Mouse (Mus musculus) lung, embryonic 15.5 days (tissue): Measurements from ENCODE around the gene Olfr288. TPM values are rescaled to one million over a fixed set of nuclear protein-coding genes. Genes with fewer than 3 reads are reported as not detected.

Experiments
- ATAC-seq: fragments of 200-750 bp; cut with Nextera tagmentation; 2 replicates; pipeline ENCODE4 v1.8.0; 2017; ENCODE audit warnings: moderate number of reproducible peaks, borderline replicate concordance; ENCODE audit not compliant: low FRiP score, low TSS enrichment; ENCODE audit errors: extremely low read depth
- H3K27ac ChIP-seq: fragments of 300-500 bp; sonication (generic); 2 replicates; pipeline ENCODE4 v1.5.1; 2015; ENCODE audit warnings: moderate library complexity, mild to moderate bottlenecking, inconsistent platforms
- H3K27me3 ChIP-seq: fragments of 300-500 bp; sonication (generic); 2 replicates; pipeline ENCODE4 v1.6.1; 2015; ENCODE audit warnings: inconsistent platforms
- H3K36me3 ChIP-seq: fragments of 300-500 bp; sonication (generic); 2 replicates; pipeline ENCODE4 v1.6.1; 2015; ENCODE audit warnings: inconsistent platforms
- H3K4me1 ChIP-seq: fragments of 300-500 bp; sonication (generic); 2 replicates; pipeline ENCODE4 v1.6.1; 2015; ENCODE audit warnings: inconsistent platforms
- H3K4me2 ChIP-seq: fragments of 300-500 bp; sonication (generic); 2 replicates; pipeline ENCODE4 v1.6.1; 2015; ENCODE audit warnings: inconsistent platforms, mild to moderate bottlenecking, moderate library complexity
- H3K4me3 ChIP-seq: fragments of 300-500 bp; sonication (generic); 2 replicates; pipeline ENCODE4 v1.5.1; 2015; ENCODE audit warnings: mild to moderate bottlenecking, inconsistent platforms
- H3K9ac ChIP-seq: fragments of 300-500 bp; sonication (generic); 2 replicates; pipeline ENCODE4 v1.6.1; 2015; ENCODE audit warnings: inconsistent platforms
- H3K9me3 ChIP-seq: fragments of 300-500 bp; sonication (generic); 2 replicates; pipeline ENCODE4 v1.6.1; 2016; ENCODE audit warnings: inconsistent platforms
- WGBS: fragments of 180-500 bp; shearing (Covaris S2); methylation state at CpG from one replicate; pipeline ENCODE4 v1.1.7; 2015; 5-methylcytosine and 5-hydroxymethylcytosine counted together
- polyA plus RNA-seq: library from polyadenylated mRNA; unstranded; fragments of >200 nt; fragmentation: Nextera tagmentation; extraction: Ambion mirVana; gene quantifications from 2 replicates; pipeline ENCODE4 v1.2.1, GENCODE M21; 2015

The Olfr288 gene
- polyA plus RNA-seq, 1 experiment from 2014 or later = not detected

DNA sequence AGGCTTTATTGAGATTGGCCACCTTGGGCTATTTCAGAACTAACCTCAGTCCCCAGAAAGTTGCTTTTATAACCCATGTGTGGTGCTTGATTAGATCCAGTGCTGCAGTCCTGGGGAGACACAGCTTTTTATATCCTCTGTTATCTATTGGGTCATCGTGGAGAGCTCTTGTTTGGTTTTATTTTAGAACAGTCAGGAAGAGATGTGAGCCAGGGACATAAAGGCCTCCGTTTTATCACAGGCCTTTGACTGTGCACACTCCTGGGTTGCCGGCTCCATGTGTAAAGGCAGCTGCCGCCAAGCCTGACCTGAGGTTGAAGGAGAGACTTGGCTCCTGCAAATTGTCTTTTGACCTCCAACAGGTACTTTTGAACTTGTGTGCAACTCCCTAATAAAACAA, 32.8 kb downstream of the Olfr288 start:
- Histone ChIP-seq H3K27me3 (peaks cover 29% of the 10 kb centered on the region), H3K4me2 (no peak overlapping the region), H3K4me3 (no peak overlapping the region), H3K4me1 (peaks cover 4% of the 10 kb centered on the region), H3K36me3 (no peaks in the 10 kb centered on the region), H3K27ac (no peak overlapping the region), H3K9me3 (no peaks in the 10 kb centered on the region), H3K9ac (no peak overlapping the region)
- no peak for ATAC-seq
- 59% methylated on average over 4 of the region's 4 CpGs for WGBS

- Histone ChIP-seq H3K9me3 (no peaks in the 10 kb centered on the region), H3K9ac (no peak overlapping the region), H3K27ac (no peak overlapping the region), H3K27me3 (peaks cover 16% of the 10 kb centered on the region), H3K36me3 (no peaks in the 10 kb centered on the region), H3K4me1 (no peaks in the 10 kb centered on the region), H3K4me2 (no peak overlapping the region), H3K4me3 (no peak overlapping the region)
- WGBS = 63% methylated on average over 19 of the region's 19 CpGs
- no peak for ATAC-seq
Observed at GRCm38 (mm10) chr15:98161026-98161805, 34.1 kb downstream of the Olfr288 start.

GRCm38 (mm10) chr15:98157253-98157652, 38.1 kb downstream of the Olfr288 start:
- Histone ChIP-seq H3K4me2 (no peak overlapping the region), H3K4me1 (no peaks in the 10 kb centered on the region), H3K27me3 (no peaks in the 10 kb centered on the region), H3K27ac (no peak overlapping the region), H3K9ac (no peak overlapping the region), H3K36me3 (no peaks in the 10 kb centered on the region), H3K9me3 (no peaks in the 10 kb centered on the region), H3K4me3 (no peak overlapping the region)
- ATAC-seq = no peak
- WGBS = 39% methylated on average over 1 of the region's 1 CpGs

GRCm38 (mm10) chr15:98155944-98156343, 39.4 kb downstream of the Olfr288 start:
- WGBS = 55% methylated on average over 4 of the region's 4 CpGs
- no peak for ATAC-seq
- Histone ChIP-seq H3K4me2 (no peak overlapping the region), H3K4me1 (no peaks in the 10 kb centered on the region), H3K9ac (no peak overlapping the region), H3K27me3 (no peaks in the 10 kb centered on the region), H3K9me3 (no peaks in the 10 kb centered on the region), H3K36me3 (no peaks in the 10 kb centered on the region), H3K27ac (no peak overlapping the region), H3K4me3 (no peak overlapping the region)

DNA sequence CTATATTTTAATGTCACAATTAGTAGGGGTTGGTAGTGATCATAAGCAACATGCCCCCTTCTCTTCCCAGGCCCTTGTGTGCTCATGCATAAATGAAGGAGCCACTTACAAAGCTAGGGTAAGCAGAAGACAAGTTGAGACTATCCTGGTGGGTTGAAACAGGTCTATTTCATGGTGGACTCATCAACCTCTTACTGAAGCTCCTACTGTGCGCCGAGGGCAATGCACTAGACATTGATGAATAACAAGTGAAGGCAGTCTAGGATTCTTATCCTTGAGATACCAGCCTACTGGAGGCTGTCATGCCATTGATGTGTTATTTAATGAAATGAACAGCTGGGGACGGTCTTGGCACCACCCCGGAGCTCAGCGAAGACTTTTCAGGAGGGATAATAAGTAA, 40.1 kb downstream of the Olfr288 start:
- WGBS = 80% methylated on average over 5 of the region's 5 CpGs

GRCm38 (mm10) chr15:98154631-98155030, 40.7 kb downstream of the Olfr288 start:
- no peak for ATAC-seq
- H3K27ac ChIP-seq = no peak overlapping the region
- no peaks in the 10 kb centered on the region for H3K27me3 ChIP-seq
- H3K36me3 ChIP-seq = no peaks in the 10 kb centered on the region
- H3K9ac ChIP-seq = no peak overlapping the region
- H3K4me2 ChIP-seq = no peak overlapping the region
- H3K4me3 ChIP-seq = no peak overlapping the region
- 72% methylated on average over 3 of the region's 3 CpGs for WGBS
- H3K9me3 ChIP-seq = no peaks in the 10 kb centered on the region
- H3K4me1 ChIP-seq = no peaks in the 10 kb centered on the region

More for the DNA sequence above, 40.1 kb downstream of the Olfr288 start:
- ATAC-seq = no peak
- no peaks in the 10 kb centered on the region for H3K27me3 ChIP-seq
- H3K36me3 ChIP-seq = no peaks in the 10 kb centered on the region
- H3K4me2 ChIP-seq = no peak overlapping the region
- H3K9me3 ChIP-seq = no peaks in the 10 kb centered on the region
- H3K9ac ChIP-seq = no peak overlapping the region
- no peaks in the 10 kb centered on the region for H3K4me1 ChIP-seq
- H3K27ac ChIP-seq = no peak overlapping the region
- no peak overlapping the region for H3K4me3 ChIP-seq

- Histone ChIP-seq H3K4me2 (no peak overlapping the region), H3K9ac (no peak overlapping the region), H3K36me3 (no peaks in the 10 kb centered on the region), H3K27me3 (no peaks in the 10 kb centered on the region), H3K9me3 (no peaks in the 10 kb centered on the region), H3K4me3 (no peak overlapping the region), H3K27ac (no peak overlapping the region), H3K4me1 (0 out of 2 replicates have a peak, but pooled peaks cover 2% of the 10 kb centered on the region)
- 57% methylated on average over 4 of the region's 4 CpGs for WGBS
- ATAC-seq = no peak
Observed at GRCm38 (mm10) chr15:98154146-98154545, 41.2 kb downstream of the Olfr288 start.

DNA sequence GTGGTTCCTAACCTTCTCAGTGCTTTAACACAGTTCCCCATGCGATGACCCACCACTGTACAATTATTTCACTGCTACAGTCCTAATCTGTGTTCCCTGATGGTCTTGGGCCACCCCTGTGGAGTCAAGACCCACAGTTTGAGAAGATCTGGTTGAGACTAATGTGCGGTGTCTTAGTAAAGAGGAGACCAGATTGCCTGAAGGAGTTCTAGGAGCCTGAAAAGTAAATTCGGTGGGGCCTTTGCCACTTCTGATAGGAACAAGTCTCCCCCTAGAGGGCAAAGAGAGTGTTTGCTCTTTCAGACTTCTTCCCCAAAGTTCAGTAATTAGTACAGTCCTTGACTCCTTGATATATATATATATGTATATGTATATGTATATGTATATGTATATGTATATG, 41.7 kb downstream of the Olfr288 start:
- no peaks in the 10 kb centered on the region for H3K9me3 ChIP-seq
- H3K4me3 ChIP-seq = no peak overlapping the region
- H3K27me3 ChIP-seq = no peaks in the 10 kb centered on the region
- peak; percentile 35; the same call in 1 of the 2 replicates for ATAC-seq
- 0 out of 2 replicates have a peak, but pooled peaks cover 3% of the 10 kb centered on the region for H3K4me1 ChIP-seq
- 35% methylated on average over 3 of the region's 3 CpGs for WGBS
- no peak overlapping the region for H3K9ac ChIP-seq
- no peaks in the 10 kb centered on the region for H3K36me3 ChIP-seq
- H3K4me2 ChIP-seq = no peak overlapping the region
- no peak overlapping the region for H3K27ac ChIP-seq

- no peaks in the 10 kb centered on the region for H3K9me3 ChIP-seq
- H3K4me3 ChIP-seq = no peak overlapping the region
- H3K4me1 ChIP-seq = 0 out of 2 replicates have a peak, but pooled peaks cover 3% of the 10 kb centered on the region
- H3K27ac ChIP-seq = no peak overlapping the region
- H3K4me2 ChIP-seq = no peak overlapping the region
- WGBS = 50% methylated on average over 7 of the region's 7 CpGs
- H3K36me3 ChIP-seq = no peaks in the 10 kb centered on the region
- H3K9ac ChIP-seq = no peak overlapping the region
- ATAC-seq = no peak
- H3K27me3 ChIP-seq = no peaks in the 10 kb centered on the region
Observed at GRCm38 (mm10) chr15:98152916-98153315, 42.4 kb downstream of the Olfr288 start.

DNA sequence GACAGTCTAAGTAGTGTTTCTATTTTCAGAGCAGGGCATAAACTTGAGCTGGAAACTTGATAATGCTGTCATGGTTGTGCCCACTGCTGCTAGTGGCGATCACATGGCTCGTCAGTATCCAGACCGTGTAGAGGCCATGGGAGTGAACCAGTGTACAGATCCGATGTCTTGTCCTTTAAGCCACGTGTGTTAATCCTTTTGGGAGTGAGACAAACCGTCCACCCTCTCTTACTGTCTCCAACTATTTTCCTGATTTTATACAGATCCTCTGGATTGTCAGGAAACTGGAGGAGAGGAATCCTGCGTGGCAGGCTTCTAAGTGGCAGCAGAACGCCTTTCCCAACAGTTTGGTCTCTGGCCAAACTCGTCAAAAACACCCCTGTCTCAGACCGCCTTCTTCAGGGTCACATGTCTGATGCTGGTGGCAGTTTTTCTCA, 46.2 kb downstream of the Olfr288 start:
- Histone ChIP-seq H3K4me3 (no peak overlapping the region), H3K9me3 (no peaks in the 10 kb centered on the region), H3K36me3 (no peaks in the 10 kb centered on the region), H3K9ac (no peak overlapping the region), H3K4me1 (peaks cover 17% of the 10 kb centered on the region; the same call in 1 of the 2 replicates), H3K4me2 (no peak overlapping the region), H3K27me3 (no peaks in the 10 kb centered on the region), H3K27ac (no peak overlapping the region)
- WGBS = 47% methylated on average over 10 of the region's 10 CpGs
- ATAC-seq = no peak

DNA sequence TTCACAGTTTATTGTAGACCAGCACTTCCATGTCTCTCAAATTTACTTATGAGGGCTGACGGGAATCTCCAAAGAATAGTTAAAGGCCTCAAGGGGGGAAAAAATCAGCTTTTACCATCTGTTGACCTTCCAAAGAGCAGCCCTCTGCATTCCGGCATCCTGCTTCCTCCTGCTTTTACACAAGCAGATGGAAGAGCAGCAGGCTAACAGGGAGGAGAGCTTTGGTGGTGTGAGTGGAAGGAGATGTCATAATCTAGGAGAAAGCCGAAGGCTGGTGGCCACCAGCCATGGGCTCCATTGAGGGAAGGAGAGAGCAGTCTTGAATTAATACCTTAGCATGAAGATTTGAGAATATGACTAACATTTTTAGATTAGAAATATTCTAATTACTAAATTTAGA, 47.0 kb downstream of the Olfr288 start:
- Histone ChIP-seq H3K9ac (no peak overlapping the region), H3K4me1 (peaks cover 18% of the 10 kb centered on the region; the same call in 1 of the 2 replicates), H3K4me2 (no peak overlapping the region), H3K36me3 (no peaks in the 10 kb centered on the region), H3K27me3 (no peaks in the 10 kb centered on the region), H3K4me3 (no peak overlapping the region), H3K9me3 (no peaks in the 10 kb centered on the region), H3K27ac (no peak overlapping the region)
- ATAC-seq = no peak
- 56% methylated on average over 3 of the region's 3 CpGs for WGBS

GRCm38 (mm10) chr15:98145559-98146181, 49.7 kb downstream of the Olfr288 start:
- no peaks in the 10 kb centered on the region for H3K27me3 ChIP-seq
- under 1% methylated on average over 38 of the region's 38 CpGs for WGBS
- peak overlapping the region; percentile 93 for H3K9ac ChIP-seq
- peak overlapping the region; percentile 94 for H3K4me3 ChIP-seq
- peaks cover 13% of the 10 kb centered on the region; the same call in 1 of the 2 replicates for H3K36me3 ChIP-seq
- peak overlapping the region; percentile 78 for H3K4me2 ChIP-seq
- H3K9me3 ChIP-seq = no peaks in the 10 kb centered on the region
- peaks cover 18% of the 10 kb centered on the region; the same call in 1 of the 2 replicates for H3K4me1 ChIP-seq
- H3K27ac ChIP-seq = peak overlapping the region; percentile 70
- peak; percentile 97 for ATAC-seq
